Mouse (Mus musculus): ENCODE data around the gene Vmn1r48. TPM values are rescaled to one million over a fixed set of nuclear protein-coding genes. Genes with fewer than 3 reads are reported as not detected.
"Not testable (repeated sequence)": the region's sequence is repeated elsewhere in the genome, so short reads cannot be mapped to it uniquely, and the experiment has no call there.

The Vmn1r48 gene
- polyA plus RNA-seq (2012; rRNA removed) = not detected in 2 replicates

GRCm38 (mm10) chr6:90036741-90037140, at the start of gene Vmn1r48:
Gene Vmn1r48 (minus strand): TSS chr6:90036841.
- H3K36me3 ChIP-seq (ENCODE audit: control insufficient read depth, insufficient read depth, low read length); H3K27ac ChIP-seq (ENCODE audit: insufficient read depth, low read depth, low read length); H3K27me3 ChIP-seq (replicated peaks; ENCODE audit: control insufficient read depth, insufficient read depth, low read length); H3K4me3 ChIP-seq (ENCODE audit: insufficient read depth, low read depth, low read length); DNase-seq; H3K4me1 ChIP-seq (ENCODE audit: control insufficient read depth, insufficient read depth, low read length): not testable (repeated sequence)
- no CpG with 5 or more reads among the region's 2 CpGs for WGBS

DNA sequence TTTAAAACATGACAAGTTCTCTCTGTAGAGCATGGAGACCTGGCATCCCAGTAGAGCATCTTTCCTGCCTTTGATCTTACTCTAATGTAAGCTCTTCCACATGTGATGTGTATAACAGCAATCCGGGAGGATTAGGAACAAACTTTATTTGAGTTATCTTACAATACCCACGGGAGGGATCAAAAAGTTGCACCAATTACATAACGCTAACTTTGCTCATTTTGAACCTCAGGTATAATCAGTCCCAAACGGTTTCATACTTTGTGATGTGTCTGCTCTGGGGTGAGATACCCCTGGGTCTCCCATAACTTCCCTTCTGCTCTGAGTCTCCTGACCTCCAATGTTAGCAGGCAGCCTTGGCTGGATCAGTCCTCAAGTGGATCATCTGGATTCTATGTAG, 41.8 kb upstream of the Vmn1r48 start, which contains the start of gene Vmn1r49:
TSS of gene Vmn1r49 (minus strand) at position 101 of the 400 bp plus-strand sequence.
- no peak within 1 kb of the TSS for H3K4me3 ChIP-seq (ENCODE audit: insufficient read depth, low read depth, low read length)
- H3K27ac ChIP-seq (ENCODE audit: insufficient read depth, low read depth, low read length) = no peak within 1 kb of the TSS
- no peak for DNase-seq
- no peaks in the 10 kb centered on the region for H3K4me1 ChIP-seq (ENCODE audit: control insufficient read depth, insufficient read depth, low read length)
- no peaks in the 10 kb centered on the region for H3K36me3 ChIP-seq (ENCODE audit: control insufficient read depth, insufficient read depth, low read length)
- TF ChIP-seq POLR2A (IDR thresholded peaks at IDR 0.05; ENCODE audit: low read depth, low read length) (no peak), CTCF (conservative IDR thresholded peaks at IDR 0.05; ENCODE audit: insufficient read depth, insufficient read length, low read depth, low read length) (no peak)
- no peaks in the 10 kb centered on the region for H3K27me3 ChIP-seq (replicated peaks; ENCODE audit: control insufficient read depth, insufficient read depth, low read length)
- WGBS = 80% methylated on average over 4 of the region's 4 CpGs

DNA sequence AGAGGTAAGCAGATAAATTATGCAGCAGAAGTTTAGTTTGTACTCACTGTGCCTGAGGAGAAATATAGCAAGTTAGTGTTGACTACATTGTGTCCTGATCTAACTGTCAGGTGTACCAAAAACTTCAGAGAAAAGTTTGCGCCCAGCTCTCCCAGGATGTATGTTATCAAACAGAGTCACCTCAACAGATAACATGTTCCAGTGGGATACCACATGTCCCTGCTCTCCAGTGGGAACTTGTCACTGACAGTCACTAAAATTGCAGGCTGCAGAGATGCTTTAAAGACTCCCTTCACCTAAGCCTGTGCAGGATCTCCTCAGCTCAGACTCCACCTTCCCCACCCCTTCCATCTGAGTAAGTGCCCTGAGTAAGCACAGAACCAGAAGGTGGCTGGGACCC, 20.8 kb downstream of the Vmn1r48 start, which contains the start of gene Vmn1r47:
TSS of gene Vmn1r47 (plus strand) at position 301 of the 400 bp plus-strand sequence.
- not testable (repeated sequence) for H3K27me3 ChIP-seq (replicated peaks; ENCODE audit: control insufficient read depth, insufficient read depth, low read length); H3K36me3 ChIP-seq (ENCODE audit: control insufficient read depth, insufficient read depth, low read length); H3K27ac ChIP-seq (ENCODE audit: insufficient read depth, low read depth, low read length); H3K4me1 ChIP-seq (ENCODE audit: control insufficient read depth, insufficient read depth, low read length); H3K4me3 ChIP-seq (ENCODE audit: insufficient read depth, low read depth, low read length); DNase-seq
- 94% methylated on average over 1 of the region's 1 CpGs for WGBS

GRCm38 (mm10) chr6:89985989-89986388, 50.7 kb downstream of the Vmn1r48 start:
- 24% methylated on average over 1 of the region's 1 CpGs for WGBS
- no peaks in the 10 kb centered on the region for H3K27me3 ChIP-seq (replicated peaks; ENCODE audit: control insufficient read depth, insufficient read depth, low read length)
- no peaks in the 10 kb centered on the region for H3K4me1 ChIP-seq (ENCODE audit: control insufficient read depth, insufficient read depth, low read length)

More at GRCm38 (mm10) chr6:89985989-89986388, 50.7 kb downstream of the Vmn1r48 start:
- H3K36me3 ChIP-seq (ENCODE audit: control insufficient read depth, insufficient read depth, low read length) = no peaks in the 10 kb centered on the region
- DNase-seq = peak; percentile 38
- no peak overlapping the region for H3K27ac ChIP-seq (ENCODE audit: insufficient read depth, low read depth, low read length)
- H3K4me3 ChIP-seq (ENCODE audit: insufficient read depth, low read depth, low read length) = no peak overlapping the region
- TF ChIP-seq CTCF (conservative IDR thresholded peaks at IDR 0.05; ENCODE audit: insufficient read depth, insufficient read length, low read depth, low read length) (no peak), POLR2A (IDR thresholded peaks at IDR 0.05; ENCODE audit: low read depth, low read length) (no peak)

Other genes starting within 250 kb of the Vmn1r48 start
- not detected in 2 replicates for gene Vmn1r42, start 160.4 kb downstream of the Vmn1r48 start, polyA plus RNA-seq (2012; rRNA removed)
- gene Vmn1r43, start 160.4 kb downstream of the Vmn1r48 start, polyA plus RNA-seq (2012; rRNA removed) = not detected in 2 replicates
- gene Vmn1r44, start 153.2 kb downstream of the Vmn1r48 start, polyA plus RNA-seq (2012; rRNA removed) = not detected in 2 replicates
- gene Vmn1r45, start 96.2 kb downstream of the Vmn1r48 start, polyA plus RNA-seq (2012; rRNA removed) = not detected in 2 replicates
- gene Vmn1r46, start 67.5 kb downstream of the Vmn1r48 start, polyA plus RNA-seq (2012; rRNA removed) = not detected in 2 replicates
- gene Vmn1r47, start 20.7 kb downstream of the Vmn1r48 start, polyA plus RNA-seq (2012; rRNA removed) = not detected in 2 replicates
- gene Vmn1r49, start 41.7 kb upstream of the Vmn1r48 start, polyA plus RNA-seq (2012; rRNA removed) = not detected in 2 replicates
- gene Vmn1r50, start 64.6 kb upstream of the Vmn1r48 start, polyA plus RNA-seq (2012; rRNA removed) = not detected in 2 replicates
- not detected in 2 replicates for gene Vmn1r51, start 85.8 kb upstream of the Vmn1r48 start, polyA plus RNA-seq (2012; rRNA removed)
- not detected in 2 replicates for gene Vmn1r52, start 138.0 kb upstream of the Vmn1r48 start, polyA plus RNA-seq (2012; rRNA removed)
- not detected in 2 replicates for gene V1ra8, start 166.0 kb upstream of the Vmn1r48 start, polyA plus RNA-seq (2012; rRNA removed)
- 0.13 and 0.48 TPM in 2 replicates for gene Vmn1r53, start 187.6 kb upstream of the Vmn1r48 start, polyA plus RNA-seq (2012; rRNA removed)
- not detected in 2 replicates for gene Vmn1r54, start 209.5 kb upstream of the Vmn1r48 start, polyA plus RNA-seq (2012; rRNA removed)

Data from kidney, adult 2 months (tissue).